Mouse (Mus musculus) spleen, adult 2 months (tissue): Measurements from ENCODE around the gene Dclre1a.

Experiments
- CTCF ChIP-seq: fragments of 200-500 bp; IDR thresholded peaks from 2 replicates; pipeline ENCODE4 v1.5.1; 2011; ENCODE audit warnings: mild to moderate bottlenecking, inconsistent platforms; ENCODE audit not compliant: insufficient read depth, insufficient read length, insufficient replicate concordance; ENCODE audit errors: extremely low read depth
- POLR2A ChIP-seq: fragments of 200-500 bp; IDR thresholded peaks from 2 replicates; pipeline ENCODE4 v1.6.1; 2011; ENCODE audit warnings: low read depth, low read length, inconsistent platforms

DNA sequence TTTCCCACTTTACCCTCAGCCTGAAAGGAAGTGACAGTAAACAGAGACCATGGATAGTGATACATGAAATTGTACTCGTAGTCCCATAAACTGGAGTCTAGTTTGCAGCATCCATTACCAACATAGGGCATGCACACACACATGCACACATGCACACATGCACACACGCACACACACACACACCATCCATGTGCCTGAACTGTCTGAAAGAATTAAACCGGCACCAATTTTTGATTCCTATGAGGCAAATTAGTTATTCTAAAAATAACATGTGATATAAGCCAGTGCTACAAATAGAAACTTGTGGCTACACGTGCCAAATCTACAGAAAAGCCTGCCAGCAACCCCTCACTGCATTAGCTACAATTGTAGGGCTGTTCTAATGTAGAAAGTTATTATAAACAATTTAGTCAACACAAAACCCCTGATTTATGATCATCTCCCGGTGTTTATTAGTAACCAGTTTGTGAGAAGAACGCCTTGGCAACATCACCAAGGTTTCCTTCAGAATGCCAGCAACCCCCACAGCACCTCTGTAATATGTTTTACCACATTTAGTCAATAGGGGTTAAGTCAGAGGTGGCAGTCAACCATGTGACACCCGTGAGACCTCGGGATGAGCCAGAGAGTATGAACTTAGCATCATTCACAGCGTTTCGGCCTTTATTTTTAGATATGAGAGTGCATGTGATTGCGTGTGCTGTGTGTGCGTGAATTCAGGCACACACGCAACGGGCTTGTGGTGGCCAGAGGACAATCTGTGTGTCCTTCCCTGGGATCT, 14.5 kb downstream of the Dclre1a start:
- TF ChIP-seq CTCF (no peak), POLR2A (no peak)
